Mouse (Mus musculus) urinary bladder, adult 18-20 months (tissue): Measurements from ENCODE around the gene Gm10964.

Experiments used
- DNase-seq, 2 experiments: peaks; one replicate each; pipeline ENCODE4 v3.0.0; 2022; ENCODE audit warnings: low spot score in 2 of 2, mixed read lengths in 2 of 2

Gm10964 gene

DNA sequence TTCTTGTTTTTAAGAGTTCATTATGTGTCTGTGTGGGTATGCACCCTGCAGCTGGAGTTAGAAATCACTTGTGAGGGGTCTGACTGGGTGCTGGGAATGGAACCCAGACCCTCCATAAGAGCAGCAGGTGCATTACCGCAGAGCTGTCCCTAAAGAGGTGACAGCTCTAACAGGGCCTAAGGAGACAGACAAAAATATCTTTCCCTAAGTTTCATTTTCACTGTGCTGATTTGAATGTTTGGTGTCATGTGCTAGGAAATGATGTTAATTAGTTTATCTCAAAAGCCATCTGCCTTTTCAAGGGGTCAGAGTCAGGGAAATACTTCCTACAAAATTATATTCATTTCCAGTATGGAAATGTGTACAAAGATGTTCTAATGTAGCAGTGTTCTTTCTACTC is at the start of gene Gm10964:
Gene Gm10964, plus strand, starts transcription at position 38 of the 400 bp plus-strand sequence.
- DNase-seq: no peak

DNA sequence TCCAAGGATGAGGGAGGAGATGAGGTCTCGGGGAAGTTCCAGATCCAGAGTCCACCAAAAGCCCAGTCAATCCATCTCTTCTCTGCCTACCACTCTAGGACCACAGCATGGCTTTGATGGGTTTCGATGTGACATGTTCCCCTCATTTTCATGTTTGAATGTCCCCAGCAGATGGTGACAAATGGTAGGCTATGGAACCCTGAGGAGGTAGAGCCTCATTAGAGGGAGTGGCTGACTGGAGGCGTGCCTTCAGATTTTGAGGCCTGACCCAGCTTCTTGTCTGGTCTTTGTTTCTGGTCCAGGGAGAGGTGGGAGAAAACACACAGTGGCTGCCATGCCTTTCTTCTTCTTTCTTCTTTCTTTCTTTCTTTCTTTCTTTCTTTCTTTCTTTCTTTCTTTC is 48.7 kb upstream of the Gm10964 start:
- DNase-seq: no peak

DNA sequence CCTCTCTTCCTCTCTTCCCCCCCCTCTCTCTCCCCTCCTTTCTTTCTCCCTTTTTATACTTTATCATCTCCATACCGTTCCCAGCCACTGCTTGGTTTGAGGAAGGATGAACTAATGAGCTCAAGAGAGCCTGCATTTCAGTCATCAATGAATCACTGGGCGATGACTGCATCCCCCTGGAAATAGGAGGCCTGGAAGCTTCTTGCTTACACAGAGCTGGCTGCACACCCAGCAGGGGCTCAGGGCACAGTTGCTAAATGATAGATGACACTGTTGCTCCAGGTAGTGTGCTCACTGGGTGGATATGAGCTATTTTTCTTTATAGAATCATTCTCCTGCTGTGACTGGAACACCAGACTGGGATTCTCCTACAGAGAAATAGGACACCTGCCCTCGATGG is 43.6 kb upstream of the Gm10964 start:
- DNase-seq: no peak

DNA sequence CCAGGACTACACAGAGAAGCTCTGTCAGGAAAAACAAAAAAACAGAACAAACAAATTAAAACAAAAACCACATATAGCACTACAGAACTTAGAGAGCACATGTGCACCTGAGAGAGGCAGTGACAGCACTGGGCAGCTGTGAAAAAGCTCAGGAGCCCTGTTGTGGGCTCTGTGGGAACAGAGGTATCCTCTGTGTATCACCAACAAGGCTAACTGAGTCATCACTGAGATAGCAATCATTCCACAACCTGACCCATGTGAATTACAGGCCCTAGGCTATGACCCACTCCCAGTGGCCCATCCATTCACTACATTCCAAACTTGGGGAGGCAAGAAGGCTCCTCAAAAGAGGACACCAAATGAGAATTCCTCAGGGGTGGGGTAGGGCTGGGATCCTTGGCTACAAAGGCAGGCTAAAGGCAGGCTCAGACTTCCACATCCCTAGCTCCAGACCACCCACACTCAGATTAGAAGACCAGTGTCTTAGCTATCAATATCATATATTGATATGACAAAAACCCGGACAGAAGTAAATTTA is 42.7 kb upstream of the Gm10964 start:
- no peak for DNase-seq

DNA sequence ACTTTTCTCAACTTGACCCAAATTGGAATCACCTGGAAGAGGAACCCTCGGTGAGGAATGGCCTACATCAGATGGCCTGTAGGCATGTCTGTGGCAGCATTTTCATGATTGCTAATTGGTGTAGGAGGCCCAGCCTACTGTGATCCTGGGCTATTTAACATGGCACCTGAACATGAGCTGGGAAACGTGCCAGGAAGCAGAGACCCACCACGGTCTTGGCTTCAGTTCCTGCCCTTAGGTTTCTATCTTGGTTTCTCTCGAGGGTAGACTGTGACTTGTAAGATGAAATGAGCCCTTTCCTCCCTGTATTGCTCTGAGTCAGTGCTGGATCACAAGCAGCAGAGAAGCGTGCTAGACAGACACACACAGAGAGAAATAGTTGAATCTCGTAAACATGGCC is 34.5 kb upstream of the Gm10964 start:
- DNase-seq: no peak

GRCm38 (mm10) chr3:103705426-103705825 is 33.7 kb upstream of the Gm10964 start:
- DNase-seq: no peak

GRCm38 (mm10) chr3:103709470-103710040 is 29.6 kb upstream of the Gm10964 start:
- no peak for DNase-seq

GRCm38 (mm10) chr3:103712196-103712595 is 27.0 kb upstream of the Gm10964 start:
- no peak for DNase-seq

GRCm38 (mm10) chr3:103714236-103714875 is 24.8 kb upstream of the Gm10964 start:
- no peak for DNase-seq

- no peak for DNase-seq
These were observed 24.2 kb upstream of the Gm10964 start for GRCm38 (mm10) chr3:103714942-103715341.

DNA sequence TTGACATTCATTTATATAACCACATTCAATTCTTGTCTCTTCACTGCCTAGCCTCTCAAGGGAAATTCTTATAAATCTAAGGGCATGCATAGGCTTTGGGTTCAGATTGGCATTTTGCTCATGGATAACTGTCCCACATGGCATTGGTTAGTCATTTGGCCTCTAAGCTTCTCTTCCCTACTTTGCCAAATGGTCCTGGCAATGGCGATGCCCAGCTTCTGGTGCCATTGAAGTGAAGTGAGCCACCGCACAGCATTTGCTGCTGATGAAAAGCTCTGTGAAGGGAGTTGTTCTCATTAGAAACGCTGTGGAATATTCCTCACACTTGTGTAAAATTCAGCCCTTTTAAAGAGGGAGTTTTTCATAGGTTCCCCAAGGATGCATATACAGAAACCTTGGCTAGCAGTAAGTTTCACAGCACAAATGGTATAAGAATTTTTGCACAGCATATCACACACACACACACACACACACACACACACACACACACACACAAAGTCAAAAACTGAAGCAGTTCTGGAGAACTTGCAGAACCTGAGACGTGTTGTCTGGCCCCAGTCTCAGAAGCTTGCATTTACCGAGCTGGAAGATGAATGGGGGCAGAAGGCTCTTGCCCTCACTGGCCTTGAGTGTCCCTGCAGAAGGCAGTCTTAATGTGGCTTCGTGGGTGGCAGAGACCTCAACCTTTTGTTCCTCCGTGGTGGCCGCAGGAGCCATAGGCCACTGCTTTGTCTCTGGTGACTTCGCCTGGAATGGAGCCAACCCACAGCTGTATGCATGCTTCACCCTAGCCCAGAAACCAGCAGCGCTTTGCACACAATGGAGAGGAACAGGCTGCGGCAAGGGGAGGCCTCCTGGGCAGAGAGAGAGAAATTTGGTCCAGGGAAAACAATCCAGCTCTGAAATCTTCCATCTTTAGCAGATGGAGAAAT is 23.1 kb upstream of the Gm10964 start:
- DNase-seq: no peak

- no peak for DNase-seq
These were observed 22.1 kb upstream of the Gm10964 start for GRCm38 (mm10) chr3:103716774-103717760.

DNA sequence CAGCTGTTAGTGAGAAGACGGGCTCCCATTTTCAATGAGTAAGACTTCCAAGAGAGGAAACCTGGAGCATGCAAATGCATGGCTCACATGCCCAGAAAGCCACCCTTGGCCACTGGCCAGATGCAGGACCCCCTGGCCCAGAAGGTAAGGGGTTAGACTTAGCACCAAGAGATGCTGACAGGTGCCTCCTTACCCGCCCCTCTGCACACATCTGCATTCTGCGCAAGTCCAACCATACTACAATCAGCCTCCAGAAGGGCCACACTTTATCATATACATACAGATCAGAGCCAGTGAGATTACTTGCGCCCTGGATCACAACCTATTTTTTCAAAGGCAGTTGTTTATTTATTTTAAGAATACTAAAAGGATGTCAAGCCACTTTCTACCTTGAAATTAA is 20.4 kb upstream of the Gm10964 start:
- DNase-seq: no peak

DNA sequence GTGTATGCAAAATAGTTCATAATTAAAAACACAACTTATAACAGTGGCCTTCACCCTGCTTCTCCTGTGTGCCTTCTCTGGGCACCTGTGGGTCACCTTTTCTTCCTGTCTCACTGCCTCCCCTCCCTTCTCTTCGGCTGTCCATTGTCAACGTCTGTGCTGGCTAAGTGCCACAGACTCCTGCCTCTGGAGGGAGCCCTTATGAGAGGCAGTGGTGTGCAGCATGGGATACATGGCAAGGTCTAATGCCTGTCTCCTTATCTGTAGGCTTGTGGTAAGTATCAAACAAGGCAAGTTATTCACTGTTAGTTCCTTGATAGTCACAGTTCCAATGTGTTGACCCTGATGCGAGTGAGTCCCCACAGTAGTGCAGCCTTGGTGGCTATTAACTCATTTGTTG is 15.0 kb upstream of the Gm10964 start:
- no peak for DNase-seq

- DNase-seq: no peak
These were observed 12.5 kb upstream of the Gm10964 start for GRCm38 (mm10) chr3:103726642-103727041.

DNA sequence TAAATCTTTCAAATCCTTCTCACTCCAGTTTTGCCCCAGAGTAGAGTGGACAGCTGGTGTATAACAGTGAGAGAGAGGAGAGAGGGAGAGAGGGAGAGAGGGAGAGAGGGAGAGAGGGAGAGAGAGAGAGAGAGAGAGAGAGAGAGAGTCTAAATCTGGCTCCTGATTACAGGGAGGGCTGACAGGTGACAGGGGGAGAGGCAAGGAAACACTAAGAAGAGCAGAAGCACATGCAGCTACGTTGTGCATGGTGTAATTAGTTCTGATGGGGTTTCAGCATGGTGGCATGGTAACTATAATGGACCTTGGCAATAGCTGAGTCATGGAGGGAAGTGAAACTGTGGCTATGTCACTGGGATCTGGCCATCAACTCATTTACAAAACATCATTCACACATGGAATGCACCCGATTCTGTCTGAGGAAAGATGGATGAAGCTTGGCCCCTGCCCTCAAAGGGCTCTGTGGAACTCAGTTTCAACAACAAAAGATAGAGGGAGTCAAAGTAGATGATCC is 11.3 kb upstream of the Gm10964 start:
- no peak for DNase-seq

- DNase-seq: no peak
These were observed 9.3 kb upstream of the Gm10964 start for GRCm38 (mm10) chr3:103729850-103730249.

DNA sequence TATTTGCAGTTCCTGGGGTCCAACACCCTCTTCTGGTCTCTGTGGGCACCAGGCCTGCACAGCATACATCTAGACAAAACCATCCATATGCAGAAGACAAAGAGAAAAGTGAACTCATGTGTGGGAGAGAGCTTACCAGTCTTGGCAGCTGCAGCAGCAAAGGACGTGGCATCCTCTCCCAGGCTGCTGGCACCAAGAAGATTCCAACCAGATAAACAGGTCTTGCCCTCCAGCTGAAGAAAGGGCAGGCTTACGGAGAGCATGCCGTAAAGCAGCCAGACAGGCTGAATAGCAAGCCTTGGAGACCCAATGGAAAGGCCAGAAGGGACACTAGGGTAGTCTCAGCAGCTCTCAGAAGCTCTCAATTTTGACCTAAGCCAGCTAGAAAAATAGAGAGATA is 7.0 kb upstream of the Gm10964 start:
- no peak for DNase-seq

DNA sequence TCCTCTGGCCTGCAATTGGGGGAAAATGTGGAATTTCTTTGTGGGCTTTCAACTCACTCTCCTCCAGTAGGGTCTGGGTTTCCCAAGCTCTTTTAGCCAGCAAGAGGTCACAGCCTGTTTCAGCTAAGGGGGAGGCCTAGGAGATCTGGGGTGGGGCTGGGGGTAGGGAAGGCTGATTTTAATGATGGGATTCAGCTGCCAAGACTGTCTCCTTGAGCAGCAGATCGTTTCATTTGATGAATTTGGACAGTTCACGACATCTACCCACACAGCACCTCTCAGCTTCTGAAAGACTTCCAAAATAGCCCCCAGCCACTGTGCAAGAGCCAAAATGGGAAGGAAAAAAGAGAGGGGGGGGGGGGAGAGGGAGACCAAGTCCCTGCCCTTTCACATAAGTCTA is 6.0 kb upstream of the Gm10964 start:
- no peak for DNase-seq

DNA sequence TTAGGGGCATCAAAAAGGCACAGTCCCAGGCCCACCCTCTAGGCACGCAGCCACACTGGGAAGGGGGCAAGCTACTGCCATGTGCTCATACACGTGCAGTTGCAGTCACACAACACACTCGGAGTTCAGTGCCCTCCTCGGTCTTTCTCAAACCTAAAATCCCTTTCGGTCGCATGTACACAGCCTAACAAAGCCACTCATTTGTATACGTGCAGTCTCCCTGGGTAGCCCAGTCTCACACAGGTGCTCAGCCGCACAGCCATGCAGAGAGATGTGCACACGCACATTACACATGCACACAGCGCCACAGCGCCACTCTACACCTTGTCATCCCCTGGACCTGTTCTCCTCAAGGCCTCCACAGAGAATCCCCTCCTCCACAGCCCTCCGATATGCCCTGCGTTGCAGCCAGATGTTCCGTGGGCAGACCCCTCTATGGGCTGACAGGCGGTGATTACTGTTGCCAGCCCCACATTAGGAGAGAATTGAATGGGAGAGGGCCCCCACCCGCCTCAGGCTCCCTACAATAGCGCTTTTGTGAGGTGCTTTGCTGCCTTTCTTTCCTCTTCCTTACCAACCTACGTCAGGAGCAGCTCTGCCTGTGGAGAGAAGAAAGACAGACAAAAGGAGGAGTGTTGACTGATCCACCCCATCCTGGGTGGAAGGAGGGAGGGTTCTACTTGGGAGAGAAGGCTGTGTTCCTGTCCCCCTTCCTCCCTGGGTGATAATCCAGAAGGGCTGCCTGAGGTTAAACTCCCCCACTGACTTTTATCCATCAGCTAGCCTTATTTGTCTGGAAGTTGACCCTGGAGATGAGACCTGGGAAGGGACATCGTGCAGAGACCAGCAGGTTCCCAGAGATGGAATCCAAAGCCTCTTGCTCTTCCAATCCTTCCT is 5.1 kb upstream of the Gm10964 start:
- no peak for DNase-seq
